Mouse (Mus musculus) ES-E14 (cell line): Measurements from ENCODE around the gene Ppp2r1b.

ENCODE experiments used
- CHD2 ChIP-seq: IDR thresholded peaks from 2 replicates; pipeline ENCODE4 v1.6.1; 2014; ENCODE audit warnings: mild to moderate bottlenecking, low read depth, low read length, inconsistent platforms
- ZC3H11A ChIP-seq: IDR thresholded peaks from 2 replicates; pipeline ENCODE4 v1.6.1; 2012; ENCODE audit warnings: low read depth, mild to moderate bottlenecking, inconsistent platforms, low read length, borderline replicate concordance

DNA sequence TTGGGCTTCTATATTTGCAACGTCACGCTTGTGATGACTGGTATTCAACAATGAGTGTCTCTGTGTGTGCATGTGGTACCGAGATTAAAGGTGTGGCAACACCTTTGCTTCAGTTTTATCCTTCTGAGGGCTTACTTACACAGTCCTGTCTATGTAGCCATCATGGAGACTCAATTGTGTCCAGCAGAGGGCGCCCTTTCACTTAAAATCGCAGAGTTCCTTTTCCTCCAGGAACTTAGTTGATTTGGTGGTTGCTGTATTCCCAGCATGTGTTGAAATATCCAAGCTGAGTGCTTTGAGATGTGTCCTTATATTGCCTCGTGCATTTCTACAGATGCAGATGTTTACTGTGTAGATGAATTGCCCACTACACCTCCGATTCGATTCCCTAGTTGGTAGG, 4.1 kb downstream of the Ppp2r1b start:
- no peak for TF ChIP-seq CHD2
- peak; percentile 67; the same call in 1 of the 2 replicates for TF ChIP-seq ZC3H11A
